Mouse (Mus musculus) heart, postnatal 25 days (tissue): ENCODE measurements around the gene Adcy10. TPM values are rescaled to one million over a fixed set of nuclear protein-coding genes. Genes with fewer than 3 reads are reported as not detected.

Experiments
- DNase-seq: peaks from one replicate; pipeline ENCODE4 v3.0.0; 2022; ENCODE audit warnings: low spot score
- intact Hi-C: fragments of 180-260 bp; cut with DNase I; formaldehyde crosslinking; loops from one replicate; pipeline ENCODE4 v1.15.1; 2025
- total RNA-seq, 2 experiments: library from RNA; stranded (reverse); gene quantifications; 2 replicates each; pipeline ENCODE4 v1.2.3; 2021

The Adcy10 gene
- under 1 TPM in 1 of 2 experiments, not detected in 1; 0.22 TPM for total RNA-seq

- DNase-seq, result no peak
- intact Hi-C loops, result no loop called here
These were observed at the start of gene Adcy10 for GRCm38 (mm10) chr1:165484688-165485233. Gene Adcy10, plus strand, starts transcription at chr1:165485183.

GRCm38 (mm10) chr1:165438289-165439021 is 46.5 kb upstream of the Adcy10 start:
- intact Hi-C loops, result no loop called here
- DNase-seq, result no peak

- intact Hi-C loops, result no loop called here
- DNase-seq, result no peak
These were observed 44.2 kb upstream of the Adcy10 start for GRCm38 (mm10) chr1:165440788-165441187.

- intact Hi-C loops, result no loop called here
- no peak for DNase-seq
These were observed 43.8 kb upstream of the Adcy10 start for GRCm38 (mm10) chr1:165441201-165441600.

- intact Hi-C loops, result no loop called here
- no peak for DNase-seq
These were observed 43.3 kb upstream of the Adcy10 start for GRCm38 (mm10) chr1:165441719-165442118.

- intact Hi-C loops, result loop anchor here (5.0 to 10.0 kb wide), 2 partner anchors 64 to 183 kb away; no protein-coding TSS in a partner anchor
- no peak for DNase-seq
These were observed 25.9 kb upstream of the Adcy10 start for GRCm38 (mm10) chr1:165459041-165459502.

- intact Hi-C loops, result loop anchor here (2.0 to 10.0 kb wide), 5 partner anchors 65 to 541 kb away; partner anchors contain the start of genes Creg1 and Tiprl
- DNase-seq, result peak; percentile 38
These were observed 25.3 kb upstream of the Adcy10 start for GRCm38 (mm10) chr1:165459503-165460181.

GRCm38 (mm10) chr1:165460360-165460800 is 24.6 kb upstream of the Adcy10 start, which contains the start of the genes Dcaf6 and Mpc2:
Gene Dcaf6, minus strand, starts transcription at chr1:165460475.
Gene Mpc2, plus strand, starts transcription at chr1:165460637.
- peak; percentile 98 for DNase-seq
- intact Hi-C loops, result loop anchor here (2.0 to 5.0 kb wide), 3 partner anchors 224 to 540 kb away; partner anchors contain the start of genes Creg1 and Tiprl

GRCm38 (mm10) chr1:165460801-165461377 is 24.1 kb upstream of the Adcy10 start:
- intact Hi-C loops, result loop anchor here (2.0 to 5.0 kb wide), 3 partner anchors 224 to 540 kb away; partner anchors contain the start of genes Creg1 and Tiprl
- DNase-seq, result peak; percentile 99

GRCm38 (mm10) chr1:165461681-165462080 is 23.3 kb upstream of the Adcy10 start:
- no peak for DNase-seq
- intact Hi-C loops, result loop anchor here (2.0 to 5.0 kb wide), 3 partner anchors 225 to 539 kb away; partner anchors contain the start of genes Creg1 and Tiprl

- intact Hi-C loops, result loop anchor here (5.0 kb wide), 1 partner anchor 299 kb away; the partner anchor contains the start of gene Creg1
- DNase-seq, result no peak
These were observed 22.1 kb upstream of the Adcy10 start for GRCm38 (mm10) chr1:165462861-165463260.

GRCm38 (mm10) chr1:165464574-165464973 is 20.4 kb upstream of the Adcy10 start:
- no peak for DNase-seq
- intact Hi-C loops, result loop anchor here (5.0 kb wide), 1 partner anchor 298 kb away; the partner anchor contains the start of gene Creg1

- DNase-seq, result no peak
- intact Hi-C loops, result no loop called here
These were observed 16.0 kb upstream of the Adcy10 start for GRCm38 (mm10) chr1:165468971-165469370.

- intact Hi-C loops, result no loop called here
These were observed 15.3 kb upstream of the Adcy10 start for GRCm38 (mm10) chr1:165469717-165470116.

GRCm38 (mm10) chr1:165471490-165471889 is 13.5 kb upstream of the Adcy10 start:
- no peak for DNase-seq
- intact Hi-C loops, result no loop called here

More at GRCm38 (mm10) chr1:165469717-165470116, 15.3 kb upstream of the Adcy10 start:
- no peak for DNase-seq

GRCm38 (mm10) chr1:165486108-165486507 is 1.1 kb downstream of the Adcy10 start:
- no peak for DNase-seq
- intact Hi-C loops, result no loop called here

GRCm38 (mm10) chr1:165489197-165489596 is 4.2 kb downstream of the Adcy10 start:
- intact Hi-C loops, result no loop called here

GRCm38 (mm10) chr1:165498856-165499255 is 13.9 kb downstream of the Adcy10 start:
- intact Hi-C loops, result no loop called here
- DNase-seq, result no peak

More at GRCm38 (mm10) chr1:165489197-165489596, 4.2 kb downstream of the Adcy10 start:
- DNase-seq, result no peak

GRCm38 (mm10) chr1:165503307-165504024 is 18.5 kb downstream of the Adcy10 start:
- intact Hi-C loops, result loop anchor here (1.0 to 5.0 kb wide), 3 partner anchors 114 to 251 kb away; no protein-coding TSS in a partner anchor
- DNase-seq, result peak; percentile 20
